Mouse (Mus musculus): ENCODE measurements around the gene Gm21118. TPM values are rescaled to one million over a fixed set of nuclear protein-coding genes. Genes with fewer than 3 reads are reported as not detected.
"Not testable (repeated sequence)": the region's sequence is repeated elsewhere in the genome, so short reads cannot be mapped to it uniquely, and the experiment has no call there.

Gene Gm21118
- not detected for total RNA-seq (2021)
- long read RNA-seq, experiment 1, result 0 reads
- long read RNA-seq, experiment 2, result 0 reads

DNA sequence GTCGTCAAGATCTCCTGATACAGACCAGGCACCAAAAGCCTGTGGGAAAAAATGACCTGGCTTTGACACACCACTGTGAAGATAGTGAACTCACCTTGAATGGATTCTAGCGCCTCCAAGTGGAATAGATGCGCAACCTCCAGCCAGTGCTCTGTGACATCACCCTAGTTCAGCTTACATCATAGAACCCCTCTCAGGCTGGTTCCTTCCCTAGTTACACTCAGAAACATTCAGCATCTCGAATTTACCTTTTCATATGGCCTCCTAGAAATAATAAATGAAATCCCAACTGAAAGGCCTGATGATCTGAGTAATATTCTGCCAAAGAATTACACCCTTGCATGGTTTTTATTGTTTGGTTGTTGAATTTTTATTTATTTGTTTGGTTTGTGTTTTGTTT is at the start of gene Gm21118:
Gene Gm21118 (minus strand): TSS at position 101 of the 400 bp plus-strand sequence.
- not testable (repeated sequence) for DNase-seq (ENCODE audit: low spot score in 2 of 2)

GRCm38 (mm10) chrY:70303187-70303586 is 29.7 kb upstream of the Gm21118 start, which contains the start of the genes Gm29423 and Gm29644:
Gm29423 (minus strand) TSS chrY:70303287.
Gm29644 (minus strand) TSS chrY:70303343.
- DNase-seq (ENCODE audit: low spot score in 2 of 2), result not testable (repeated sequence)

Other genes starting within 250 kb of the Gm21118 start
- gene Gm29423, start 29.6 kb upstream of the Gm21118 start, total RNA-seq (2021), result not detected
- not detected for gene Gm29644, start 29.7 kb upstream of the Gm21118 start, total RNA-seq (2021)
- not detected for gene Gm20888, start 168.2 kb upstream of the Gm21118 start, total RNA-seq (2021)

All from layer of hippocampus, postnatal 14 days (tissue).